Mouse (Mus musculus) limb, embryonic 11.5 days (tissue): ENCODE measurements around the gene 2510002D24Rik. TPM values are rescaled to one million over a fixed set of nuclear protein-coding genes. Genes with fewer than 3 reads are reported as not detected.
A peak's percentile ranks its signal among the peaks of the same experiment; 100 is the strongest.

Experiments
- ATAC-seq: fragments of 200-750 bp; cut with Nextera tagmentation; 2 replicates; pipeline ENCODE4 v1.8.0; 2017; ENCODE audit warnings: low read depth; ENCODE audit not compliant: insufficient number of reproducible peaks, low FRiP score, low TSS enrichment
- DNase-seq: peaks from one replicate; pipeline ENCODE4 v3.0.0-alpha.2; 2015; ENCODE audit warnings: low spot score
- H3K27ac ChIP-seq: fragments of 300-500 bp; sonication (generic); replicated peaks from 2 replicates; pipeline ENCODE4 v1.5.1; 2014; ENCODE audit warnings: low read depth, mild to moderate bottlenecking, low read length
- H3K27me3 ChIP-seq: fragments of 300-500 bp; sonication (generic); 2 replicates; pipeline ENCODE4 v1.6.1; 2014; ENCODE audit warnings: mild to moderate bottlenecking, low read length, mixed read lengths; ENCODE audit not compliant: control insufficient read depth, insufficient read depth
- H3K36me3 ChIP-seq: fragments of 300-500 bp; sonication (generic); 2 replicates; pipeline ENCODE4 v1.6.1; 2014; ENCODE audit warnings: mild to moderate bottlenecking, low read length, moderate library complexity, mixed read lengths; ENCODE audit not compliant: control insufficient read depth, insufficient read depth
- H3K4me1 ChIP-seq: fragments of 300-500 bp; sonication (generic); 2 replicates; pipeline ENCODE4 v1.6.1; 2014; ENCODE audit warnings: low read length, mixed read lengths; ENCODE audit not compliant: control insufficient read depth, insufficient read depth
- H3K4me2 ChIP-seq: fragments of 300-500 bp; sonication (generic); 2 replicates; pipeline ENCODE4 v1.6.1; 2014; ENCODE audit warnings: low read depth, mild to moderate bottlenecking, moderate library complexity; ENCODE audit not compliant: severe bottlenecking
- H3K4me3 ChIP-seq: fragments of 300-500 bp; sonication (generic); 2 replicates; pipeline ENCODE4 v1.5.1; 2014; ENCODE audit warnings: low read depth, low read length
- H3K9ac ChIP-seq: fragments of 300-500 bp; sonication (generic); 2 replicates; pipeline ENCODE4 v1.6.1; 2014; ENCODE audit warnings: mild to moderate bottlenecking, low read length
- H3K9me3 ChIP-seq: fragments of 300-500 bp; sonication (generic); 2 replicates; pipeline ENCODE4 v1.6.1; 2016; ENCODE audit warnings: low read length; ENCODE audit not compliant: control insufficient read depth
- whole genome bisulfite sequencing: fragments of 180-500 bp; shearing (Covaris S2); extraction: QIAGEN DNeasy Blood & Tissue Kit; methylation state at CpG from one replicate; pipeline ENCODE4 v1.1.7; 2014; 5-methylcytosine and 5-hydroxymethylcytosine counted together
- polyA plus RNA-seq: library from polyadenylated mRNA; unstranded; fragments of >200 nt; fragmentation: Nextera tagmentation; extraction: Ambion mirVana; gene quantifications from 2 replicates; pipeline ENCODE4 v1.2.1, GENCODE M21; 2014

The 2510002D24Rik gene
- polyA plus RNA-seq: 28.4 and 31.4 TPM in 2 replicates

GRCm38 (mm10) chr16:18836468-18837208 is at the start of gene 2510002D24Rik, which contains the start of gene Gm28539:
Gene 2510002D24Rik, plus strand, starts transcription at chr16:18836578.
Gene Gm28539, plus strand, starts transcription at chr16:18836584.
- Histone ChIP-seq H3K9ac (peak within 1 kb of the TSS; percentile 80), H3K27ac (no peak within 1 kb of the TSS), H3K9me3 (no peaks in the 10 kb centered on the region), H3K4me1 (no peaks in the 10 kb centered on the region), H3K4me2 (peak within 1 kb of the TSS; percentile 62), H3K27me3 (no peaks in the 10 kb centered on the region), H3K4me3 (peak within 1 kb of the TSS; percentile 74), H3K36me3 (peaks cover 11% of the 10 kb centered on the region)
- WGBS: 2% methylated on average over 46 of the region's 46 CpGs
- DNase-seq (peak; percentile 96), ATAC-seq (peak; percentile 96)

- Histone ChIP-seq H3K9me3 (no peaks in the 10 kb centered on the region), H3K36me3 (peaks cover 20% of the 10 kb centered on the region), H3K27ac (no peak overlapping the region), H3K4me1 (no peaks in the 10 kb centered on the region), H3K4me3 (no peak overlapping the region), H3K4me2 (no peak overlapping the region), H3K27me3 (no peaks in the 10 kb centered on the region), H3K9ac (no peak overlapping the region)
- no peak for ATAC-seq
- WGBS: 96% methylated on average over 10 of the region's 10 CpGs
- DNase-seq: no peak
Observed at GRCm38 (mm10) chr16:18786652-18787051, 49.7 kb upstream of the 2510002D24Rik start.

- no peak overlapping the region for H3K27ac ChIP-seq
- H3K9ac ChIP-seq: no peak overlapping the region
- no peaks in the 10 kb centered on the region for H3K9me3 ChIP-seq
- H3K36me3 ChIP-seq: peaks cover 20% of the 10 kb centered on the region
- no peak overlapping the region for H3K4me3 ChIP-seq
- no peaks in the 10 kb centered on the region for H3K27me3 ChIP-seq
- H3K4me1 ChIP-seq: no peaks in the 10 kb centered on the region
- H3K4me2 ChIP-seq: no peak overlapping the region
- 90% methylated on average over 10 of the region's 10 CpGs for WGBS
- ATAC-seq: no peak
- DNase-seq: no peak
Observed at GRCm38 (mm10) chr16:18788627-18789406, 47.6 kb upstream of the 2510002D24Rik start.

GRCm38 (mm10) chr16:18795223-18795899 is 41.0 kb upstream of the 2510002D24Rik start:
- H3K27me3 ChIP-seq: no peaks in the 10 kb centered on the region
- no peak overlapping the region for H3K9ac ChIP-seq
- WGBS: 95% methylated on average over 11 of the region's 11 CpGs
- H3K9me3 ChIP-seq: no peaks in the 10 kb centered on the region
- no peak for ATAC-seq
- DNase-seq: no peak
- no peak overlapping the region for H3K4me2 ChIP-seq
- no peaks in the 10 kb centered on the region for H3K4me1 ChIP-seq
- peaks cover 36% of the 10 kb centered on the region for H3K36me3 ChIP-seq
- H3K27ac ChIP-seq: no peak overlapping the region
- H3K4me3 ChIP-seq: no peak overlapping the region

- H3K9me3 ChIP-seq: no peaks in the 10 kb centered on the region
- no peak overlapping the region for H3K4me2 ChIP-seq
- H3K27ac ChIP-seq: no peak overlapping the region
- no peaks in the 10 kb centered on the region for H3K27me3 ChIP-seq
- no peak overlapping the region for H3K4me3 ChIP-seq
- H3K9ac ChIP-seq: no peak overlapping the region
- no peaks in the 10 kb centered on the region for H3K4me1 ChIP-seq
- DNase-seq (no peak), ATAC-seq (no peak)
- WGBS: 94% methylated on average over 7 of the region's 7 CpGs
- H3K36me3 ChIP-seq: peaks cover 35% of the 10 kb centered on the region
Observed at GRCm38 (mm10) chr16:18796645-18797044, 39.7 kb upstream of the 2510002D24Rik start.

GRCm38 (mm10) chr16:18798151-18798550 is 38.2 kb upstream of the 2510002D24Rik start:
- 91% methylated on average over 5 of the region's 5 CpGs for WGBS
- Histone ChIP-seq H3K4me3 (no peak overlapping the region), H3K27me3 (no peaks in the 10 kb centered on the region), H3K4me1 (no peaks in the 10 kb centered on the region), H3K4me2 (no peak overlapping the region), H3K9ac (no peak overlapping the region), H3K27ac (no peak overlapping the region), H3K36me3 (peaks cover 32% of the 10 kb centered on the region), H3K9me3 (no peaks in the 10 kb centered on the region)
- no peak for DNase-seq
- no peak for ATAC-seq

- 76% methylated on average over 2 of the region's 2 CpGs for WGBS
- Histone ChIP-seq H3K4me2 (no peak overlapping the region), H3K9me3 (no peaks in the 10 kb centered on the region), H3K4me3 (no peak overlapping the region), H3K4me1 (no peaks in the 10 kb centered on the region), H3K9ac (no peak overlapping the region), H3K36me3 (peaks cover 35% of the 10 kb centered on the region), H3K27ac (no peak overlapping the region), H3K27me3 (no peaks in the 10 kb centered on the region)
- DNase-seq: peak; percentile 32
- ATAC-seq: no peak
Observed at GRCm38 (mm10) chr16:18798841-18799240, 37.5 kb upstream of the 2510002D24Rik start.

GRCm38 (mm10) chr16:18805746-18806145 is 30.6 kb upstream of the 2510002D24Rik start:
- H3K9me3 ChIP-seq: no peaks in the 10 kb centered on the region
- DNase-seq (no peak), ATAC-seq (no peak)
- no peak overlapping the region for H3K9ac ChIP-seq
- H3K27me3 ChIP-seq: no peaks in the 10 kb centered on the region
- WGBS: 100% methylated on average over 2 of the region's 2 CpGs
- no peak overlapping the region for H3K4me3 ChIP-seq
- no peak overlapping the region for H3K4me2 ChIP-seq
- H3K36me3 ChIP-seq: peaks cover 22% of the 10 kb centered on the region; the same call in 1 of the 2 replicates
- no peak overlapping the region for H3K27ac ChIP-seq
- no peaks in the 10 kb centered on the region for H3K4me1 ChIP-seq
